Mouse (Mus musculus): ENCODE measurements around the gene Gm42417. TPM values are rescaled to one million over a fixed set of nuclear protein-coding genes. Genes with fewer than 3 reads are reported as not detected.
A peak's percentile ranks its signal among the peaks of the same experiment; 100 is the strongest.

The Gm42417 gene
- polyA plus RNA-seq, 1 experiment from 2014 or later = 0.50 TPM

- no peak for ATAC-seq (ENCODE audit: low FRiP score)
- Histone ChIP-seq H3K9me3 (no peaks in the 10 kb centered on the region), H3K27ac (no peak overlapping the region), H3K4me3 (replicated peaks) (no peak overlapping the region), H3K27me3 (no peaks in the 10 kb centered on the region), H3K4me1 (peaks cover 52% of the 10 kb centered on the region), H3K9ac (no peak overlapping the region), H3K4me2 (no peak overlapping the region), H3K36me3 (replicated peaks) (peaks cover 72% of the 10 kb centered on the region)
- 85% methylated on average over 20 of the region's 20 CpGs for WGBS
These were observed 11.0 kb upstream of the Gm42417 start for GRCm38 (mm10) chr1:36550075-36550863.

- H3K9me3 ChIP-seq = no peaks in the 10 kb centered on the region
- no peaks in the 10 kb centered on the region for H3K27me3 ChIP-seq
- peaks cover 64% of the 10 kb centered on the region for H3K36me3 ChIP-seq (replicated peaks)
- ATAC-seq (ENCODE audit: low FRiP score) = no peak
- H3K4me1 ChIP-seq = peaks cover 45% of the 10 kb centered on the region
- no peak overlapping the region for H3K27ac ChIP-seq
- H3K4me2 ChIP-seq = no peak overlapping the region
- H3K9ac ChIP-seq = no peak overlapping the region
- 89% methylated on average over 18 of the region's 18 CpGs for WGBS
- no peak overlapping the region for H3K4me3 ChIP-seq (replicated peaks)
These were observed 10.3 kb upstream of the Gm42417 start for GRCm38 (mm10) chr1:36549491-36549890.

GRCm38 (mm10) chr1:36548771-36549170 lies 9.5 kb upstream of the Gm42417 start:
- H3K27me3 ChIP-seq = no peaks in the 10 kb centered on the region
- no peak overlapping the region for H3K4me2 ChIP-seq
- no peak overlapping the region for H3K4me3 ChIP-seq (replicated peaks)
- 62% methylated on average over 8 of the region's 8 CpGs for WGBS
- ATAC-seq (ENCODE audit: low FRiP score) = no peak
- H3K4me1 ChIP-seq = peaks cover 38% of the 10 kb centered on the region
- H3K27ac ChIP-seq = no peak overlapping the region
- no peaks in the 10 kb centered on the region for H3K9me3 ChIP-seq
- H3K36me3 ChIP-seq (replicated peaks) = peaks cover 57% of the 10 kb centered on the region
- no peak overlapping the region for H3K9ac ChIP-seq

- Histone ChIP-seq H3K4me2 (no peak overlapping the region), H3K4me1 (peaks cover 38% of the 10 kb centered on the region), H3K27ac (peak overlapping the region; percentile 83), H3K36me3 (replicated peaks) (peaks cover 50% of the 10 kb centered on the region), H3K9me3 (no peaks in the 10 kb centered on the region), H3K4me3 (replicated peaks) (no peak overlapping the region), H3K27me3 (no peaks in the 10 kb centered on the region), H3K9ac (no peak overlapping the region)
- no peak for ATAC-seq (ENCODE audit: low FRiP score)
- WGBS = 42% methylated on average over 9 of the region's 9 CpGs
These were observed 8.9 kb upstream of the Gm42417 start for GRCm38 (mm10) chr1:36547981-36548598.

- Histone ChIP-seq H3K27me3 (no peaks in the 10 kb centered on the region), H3K27ac (peak within 1 kb of the TSS; percentile 83), H3K9ac (peak within 1 kb of the TSS; percentile 72), H3K4me1 (peaks cover 38% of the 10 kb centered on the region), H3K4me3 (replicated peaks) (peak within 1 kb of the TSS; percentile 64), H3K4me2 (peak within 1 kb of the TSS; percentile 68), H3K9me3 (no peaks in the 10 kb centered on the region), H3K36me3 (replicated peaks) (peaks cover 41% of the 10 kb centered on the region)
- WGBS = under 1% methylated on average over 43 of the region's 43 CpGs
- ATAC-seq (ENCODE audit: low FRiP score) = peak; percentile 97
These were observed 7.8 kb upstream of the Gm42417 start, which contains the start of gene Ankrd39 for GRCm38 (mm10) chr1:36546888-36547471. Ankrd39 (minus strand) TSS chr1:36547445.

GRCm38 (mm10) chr1:36545845-36546600 lies 6.8 kb upstream of the Gm42417 start:
- ATAC-seq (ENCODE audit: low FRiP score) = no peak
- peak overlapping the region; percentile 72 for H3K9ac ChIP-seq
- H3K4me3 ChIP-seq (replicated peaks) = peak overlapping the region; percentile 64
- H3K4me1 ChIP-seq = peaks cover 38% of the 10 kb centered on the region
- no peak overlapping the region for H3K27ac ChIP-seq
- peak overlapping the region; percentile 68 for H3K4me2 ChIP-seq
- no peaks in the 10 kb centered on the region for H3K27me3 ChIP-seq
- WGBS = 67% methylated on average over 19 of the region's 19 CpGs
- peaks cover 40% of the 10 kb centered on the region for H3K36me3 ChIP-seq (replicated peaks)
- no peaks in the 10 kb centered on the region for H3K9me3 ChIP-seq

- H3K4me2 ChIP-seq = no peak overlapping the region
- peaks cover 38% of the 10 kb centered on the region for H3K4me1 ChIP-seq
- no peak overlapping the region for H3K4me3 ChIP-seq (replicated peaks)
- WGBS = 85% methylated on average over 2 of the region's 2 CpGs
- H3K9me3 ChIP-seq = no peaks in the 10 kb centered on the region
- ATAC-seq (ENCODE audit: low FRiP score) = no peak
- no peak overlapping the region for H3K9ac ChIP-seq
- H3K36me3 ChIP-seq (replicated peaks) = peaks cover 39% of the 10 kb centered on the region
- H3K27me3 ChIP-seq = no peaks in the 10 kb centered on the region
- H3K27ac ChIP-seq = no peak overlapping the region
These were observed 6.2 kb upstream of the Gm42417 start for GRCm38 (mm10) chr1:36545382-36545781.

- Histone ChIP-seq H3K4me2 (no peak overlapping the region), H3K4me3 (replicated peaks) (no peak overlapping the region), H3K27ac (no peak overlapping the region), H3K9ac (no peak overlapping the region), H3K9me3 (no peaks in the 10 kb centered on the region), H3K27me3 (no peaks in the 10 kb centered on the region), H3K4me1 (peaks cover 19% of the 10 kb centered on the region), H3K36me3 (replicated peaks) (peaks cover 34% of the 10 kb centered on the region)
- WGBS = 94% methylated on average over 9 of the region's 9 CpGs
- no peak for ATAC-seq (ENCODE audit: low FRiP score)
These were observed 3.7 kb upstream of the Gm42417 start for GRCm38 (mm10) chr1:36542925-36543324.

- H3K4me2 ChIP-seq = no peak overlapping the region
- peaks cover 34% of the 10 kb centered on the region for H3K36me3 ChIP-seq (replicated peaks)
- H3K27ac ChIP-seq = no peak overlapping the region
- H3K27me3 ChIP-seq = no peaks in the 10 kb centered on the region
- H3K4me3 ChIP-seq (replicated peaks) = no peak overlapping the region
- H3K4me1 ChIP-seq = peaks cover 16% of the 10 kb centered on the region
- H3K9me3 ChIP-seq = no peaks in the 10 kb centered on the region
- H3K9ac ChIP-seq = no peak overlapping the region
- WGBS = 95% methylated on average over 16 of the region's 16 CpGs
- no peak for ATAC-seq (ENCODE audit: low FRiP score)
These were observed 2.6 kb upstream of the Gm42417 start for GRCm38 (mm10) chr1:36541844-36542243.

- no peak for ATAC-seq (ENCODE audit: low FRiP score)
- WGBS = 96% methylated on average over 12 of the region's 12 CpGs
- H3K36me3 ChIP-seq (replicated peaks) = peaks cover 34% of the 10 kb centered on the region
These were observed 1.6 kb upstream of the Gm42417 start for GRCm38 (mm10) chr1:36540807-36541206.

GRCm38 (mm10) chr1:36540132-36540531 lies 903 bp upstream of the Gm42417 start:
- H3K4me3 ChIP-seq (replicated peaks) = no peak overlapping the region
- peaks cover 34% of the 10 kb centered on the region for H3K36me3 ChIP-seq (replicated peaks)
- no peaks in the 10 kb centered on the region for H3K9me3 ChIP-seq
- H3K4me1 ChIP-seq = peaks cover 4% of the 10 kb centered on the region; the same call in 1 of the 2 replicates
- H3K27ac ChIP-seq = no peak overlapping the region
- 90% methylated on average over 11 of the region's 11 CpGs for WGBS
- no peak overlapping the region for H3K9ac ChIP-seq
- H3K4me2 ChIP-seq = no peak overlapping the region
- ATAC-seq (ENCODE audit: low FRiP score) = no peak
- no peaks in the 10 kb centered on the region for H3K27me3 ChIP-seq

More at GRCm38 (mm10) chr1:36540807-36541206, 1.6 kb upstream of the Gm42417 start:
- Histone ChIP-seq H3K4me3 (replicated peaks) (no peak overlapping the region), H3K4me2 (no peak overlapping the region), H3K27ac (no peak overlapping the region), H3K9me3 (no peaks in the 10 kb centered on the region), H3K9ac (no peak overlapping the region), H3K27me3 (no peaks in the 10 kb centered on the region), H3K4me1 (peaks cover 8% of the 10 kb centered on the region; the same call in 1 of the 2 replicates)

GRCm38 (mm10) chr1:36538727-36539126 lies 502 bp downstream of the Gm42417 start:
- Histone ChIP-seq H3K4me3 (replicated peaks) (no peak overlapping the region), H3K9ac (no peak overlapping the region), H3K4me2 (no peak overlapping the region), H3K4me1 (peaks cover 4% of the 10 kb centered on the region; the same call in 1 of the 2 replicates), H3K9me3 (no peaks in the 10 kb centered on the region), H3K36me3 (replicated peaks) (peaks cover 34% of the 10 kb centered on the region), H3K27me3 (no peaks in the 10 kb centered on the region), H3K27ac (no peak overlapping the region)
- 88% methylated on average over 4 of the region's 4 CpGs for WGBS
- no peak for ATAC-seq (ENCODE audit: low FRiP score)

Measured in forebrain, embryonic 12.5 days (tissue).